Mouse (Mus musculus) heart, postnatal 0 days (tissue): ENCODE measurements at regions not wholly inside any gene's neighbourhood (a gene's known extent, or its start where the extent isn't known, plus 50 kb on each side); places are given as distances from the start of the nearest gene placed in this dataset.

Source experiments
- ATAC-seq: fragments of 200-750 bp; cut with Nextera tagmentation; 2 replicates; pipeline ENCODE4 v1.8.0; 2017; ENCODE audit warnings: low read depth, moderate number of reproducible peaks, moderate library complexity; ENCODE audit not compliant: insufficient read depth
- DNase-seq: peaks from one replicate; pipeline ENCODE4 v3.0.0-alpha.2; 2016; ENCODE audit warnings: low spot score
- H3K27ac ChIP-seq: fragments of 300-500 bp; sonication (generic); 2 replicates; pipeline ENCODE4 v1.5.1; 2014; ENCODE audit warnings: low read depth, mild to moderate bottlenecking
- H3K27me3 ChIP-seq: fragments of 300-500 bp; sonication (generic); 2 replicates; pipeline ENCODE4 v1.6.1; 2014; ENCODE audit warnings: low read length, mixed read lengths; ENCODE audit not compliant: control insufficient read depth, insufficient read depth
- H3K36me3 ChIP-seq: fragments of 300-500 bp; sonication (generic); replicated peaks from 2 replicates; pipeline ENCODE4 v1.6.1; 2014; ENCODE audit warnings: low read length, mixed read lengths; ENCODE audit not compliant: control insufficient read depth, insufficient read depth
- H3K4me1 ChIP-seq: fragments of 300-500 bp; sonication (generic); 2 replicates; pipeline ENCODE4 v1.6.1; 2014; ENCODE audit warnings: antibody characterized with exemption; ENCODE audit not compliant: control insufficient read depth, insufficient read depth
- H3K4me2 ChIP-seq: fragments of 300-500 bp; sonication (generic); 2 replicates; pipeline ENCODE4 v1.6.1; 2014; ENCODE audit warnings: low read depth, mild to moderate bottlenecking, low read length, moderate library complexity
- H3K4me3 ChIP-seq: fragments of 300-500 bp; sonication (generic); 2 replicates; pipeline ENCODE4 v1.5.1; 2014; ENCODE audit warnings: low read depth, low read length
- H3K9ac ChIP-seq: fragments of 300-500 bp; sonication (generic); replicated peaks from 2 replicates; pipeline ENCODE4 v1.6.1; 2014; ENCODE audit warnings: low read depth, low read length, mixed read lengths
- H3K9me3 ChIP-seq: fragments of 300-500 bp; sonication (generic); replicated peaks from 2 replicates; pipeline ENCODE4 v1.6.1; 2016; ENCODE audit warnings: low read length; ENCODE audit not compliant: control insufficient read depth
- CTCF ChIP-seq: IDR thresholded peaks from 2 replicates; pipeline ENCODE4 v1.5.1; 2016; ENCODE audit warnings: antibody characterized with exemption, control low read depth, low read depth
- EP300 ChIP-seq: IDR thresholded peaks from 2 replicates; pipeline ENCODE4 v1.6.1; 2016; ENCODE audit warnings: antibody characterized with exemption, low read depth
- WGBS: fragments of 180-500 bp; shearing (Covaris S2); extraction: QIAGEN DNeasy Blood & Tissue Kit; methylation state at CpG from one replicate; pipeline ENCODE4 v1.1.7; 2014; 5-methylcytosine and 5-hydroxymethylcytosine counted together

GRCm38 (mm10) chr2:173990664-173991063 is 85.4 kb upstream of the Stx16 start:
- no peak overlapping the region for H3K27ac ChIP-seq
- 70% methylated on average over 4 of the region's 4 CpGs for WGBS
- 0 out of 2 replicates have a peak, but pooled peaks cover 4% of the 10 kb centered on the region for H3K4me1 ChIP-seq
- no peak overlapping the region for H3K4me2 ChIP-seq
- H3K9me3 ChIP-seq = no peaks in the 10 kb centered on the region
- no peak for ATAC-seq
- TF ChIP-seq EP300 (no peak), CTCF (no peak)
- no peak for DNase-seq
- no peak overlapping the region for H3K9ac ChIP-seq
- no peak overlapping the region for H3K4me3 ChIP-seq
- no peaks in the 10 kb centered on the region for H3K27me3 ChIP-seq
- H3K36me3 ChIP-seq = no peaks in the 10 kb centered on the region

- Histone ChIP-seq H3K9ac (no peak overlapping the region), H3K27ac (no peak overlapping the region), H3K27me3 (no peaks in the 10 kb centered on the region), H3K4me3 (no peak overlapping the region), H3K4me2 (no peak overlapping the region), H3K9me3 (no peaks in the 10 kb centered on the region), H3K36me3 (no peaks in the 10 kb centered on the region), H3K4me1 (0 out of 2 replicates have a peak, but pooled peaks cover 4% of the 10 kb centered on the region)
- TF ChIP-seq EP300 (no peak), CTCF (no peak)
- no peak for ATAC-seq
- WGBS = 91% methylated on average over 15 of the region's 15 CpGs
- DNase-seq = no peak
Observed at GRCm38 (mm10) chr2:173991447-173991846, 84.7 kb upstream of the Stx16 start.

- DNase-seq = peak; percentile 8
- Histone ChIP-seq H3K9me3 (no peaks in the 10 kb centered on the region), H3K4me2 (no peak overlapping the region), H3K36me3 (no peaks in the 10 kb centered on the region), H3K27me3 (no peaks in the 10 kb centered on the region), H3K27ac (no peak overlapping the region), H3K4me1 (0 out of 2 replicates have a peak, but pooled peaks cover 4% of the 10 kb centered on the region), H3K4me3 (no peak overlapping the region), H3K9ac (no peak overlapping the region)
- 17% methylated on average over 5 of the region's 5 CpGs for WGBS
- TF ChIP-seq EP300 (no peak), CTCF (no peak)
- ATAC-seq = peak; percentile 54; the same call in 1 of the 2 replicates
Observed at GRCm38 (mm10) chr2:173992041-173992440, 84.1 kb upstream of the Stx16 start.

- no peak overlapping the region for H3K9ac ChIP-seq
- ATAC-seq (no peak), DNase-seq (no peak)
- no peaks in the 10 kb centered on the region for H3K27me3 ChIP-seq
- H3K4me3 ChIP-seq = no peak overlapping the region
- H3K4me2 ChIP-seq = no peak overlapping the region
- H3K36me3 ChIP-seq = no peaks in the 10 kb centered on the region
- no peak overlapping the region for H3K27ac ChIP-seq
- TF ChIP-seq EP300 (no peak), CTCF (no peak)
- 0 out of 2 replicates have a peak, but pooled peaks cover 2% of the 10 kb centered on the region for H3K9me3 ChIP-seq
- 65% methylated on average over 5 of the region's 5 CpGs for WGBS
- 0 out of 2 replicates have a peak, but pooled peaks cover 4% of the 10 kb centered on the region for H3K4me1 ChIP-seq
Observed at GRCm38 (mm10) chr2:173993431-173993955, 82.6 kb upstream of the Stx16 start.

GRCm38 (mm10) chr2:173994301-173995073 is 81.6 kb upstream of the Stx16 start:
- Histone ChIP-seq H3K4me1 (0 out of 2 replicates have a peak, but pooled peaks cover 4% of the 10 kb centered on the region), H3K27ac (no peak overlapping the region)
- WGBS = 58% methylated on average over 13 of the region's 13 CpGs

More at GRCm38 (mm10) chr2:173994301-173995073, 81.6 kb upstream of the Stx16 start:
- 0 out of 2 replicates have a peak, but pooled peaks cover 3% of the 10 kb centered on the region for H3K9me3 ChIP-seq
- no peaks in the 10 kb centered on the region for H3K27me3 ChIP-seq
- H3K4me3 ChIP-seq = no peak overlapping the region
- no peak overlapping the region for H3K4me2 ChIP-seq
- H3K36me3 ChIP-seq = no peaks in the 10 kb centered on the region
- TF ChIP-seq CTCF (no peak), EP300 (no peak)
- no peak overlapping the region for H3K9ac ChIP-seq
- no peak for ATAC-seq
- no peak for DNase-seq
